Mouse (Mus musculus) heart, adult 18-20 months (tissue): ENCODE measurements at regions not wholly inside any gene's neighbourhood (a gene's known extent, or its start where the extent isn't known, plus 50 kb on each side); places are given as distances from the start of the nearest gene placed in this dataset.
"Not testable (repeated sequence)": the region's sequence is repeated elsewhere in the genome, so short reads cannot be mapped to it uniquely, and the experiment has no call there.

Experiments
- DNase-seq, 2 experiments: peaks; one replicate each; pipeline ENCODE4 v3.0.0; 2021 to 2022; ENCODE audit warnings: mixed read lengths in 1 of 2

- DNase-seq: not testable (repeated sequence)
Observed at GRCm38 (mm10) chr1:161614091-161614490, 119.6 kb downstream of the Tnfsf18 start.

GRCm38 (mm10) chr1:161613658-161614057, 119.2 kb downstream of the Tnfsf18 start:
- DNase-seq: not testable (repeated sequence)

GRCm38 (mm10) chr1:161607446-161607845, 113.0 kb downstream of the Tnfsf18 start:
- no peak for DNase-seq

- DNase-seq: no peak
Observed at GRCm38 (mm10) chr1:161602150-161602549, 107.7 kb downstream of the Tnfsf18 start.

GRCm38 (mm10) chr1:161601167-161601566, 106.7 kb downstream of the Tnfsf18 start:
- DNase-seq: no peak

GRCm38 (mm10) chr1:161598167-161598566, 103.7 kb downstream of the Tnfsf18 start:
- DNase-seq: no peak

GRCm38 (mm10) chr1:161576530-161576929, 82.1 kb downstream of the Tnfsf18 start:
- no peak for DNase-seq

- no peak for DNase-seq
Observed at GRCm38 (mm10) chr1:161575939-161576338, 81.5 kb downstream of the Tnfsf18 start.

GRCm38 (mm10) chr1:161575171-161575570, 80.7 kb downstream of the Tnfsf18 start:
- no peak for DNase-seq

GRCm38 (mm10) chr1:161570762-161571161, 76.3 kb downstream of the Tnfsf18 start:
- DNase-seq: no peak

GRCm38 (mm10) chr1:161567826-161568225, 73.4 kb downstream of the Tnfsf18 start:
- no peak for DNase-seq

GRCm38 (mm10) chr1:161560368-161560767, 65.9 kb downstream of the Tnfsf18 start:
- no peak for DNase-seq
